Mouse (Mus musculus): ENCODE measurements at regions not wholly inside any gene's neighbourhood (a gene's known extent, or its start where the extent isn't known, plus 50 kb on each side); places are given as distances from the start of the nearest gene placed in this dataset.

- no peak overlapping the region for H3K9ac ChIP-seq
- H3K36me3 ChIP-seq: no peaks in the 10 kb centered on the region
- peaks cover 19% of the 10 kb centered on the region for H3K4me1 ChIP-seq (replicated peaks)
- WGBS: 21% methylated on average over 11 of the region's 11 CpGs
- no peak overlapping the region for H3K4me3 ChIP-seq
- ATAC-seq (ENCODE audit: low FRiP score, low read depth): peak; percentile 90; the same call in 1 of the 2 replicates
- no peaks in the 10 kb centered on the region for H3K27me3 ChIP-seq
- peak overlapping the region; percentile 66 for H3K27ac ChIP-seq (replicated peaks)
- no peak overlapping the region for H3K4me2 ChIP-seq
- H3K9me3 ChIP-seq: no peaks in the 10 kb centered on the region
Observed at GRCm38 (mm10) chr4:81764026-81764867, 321.6 kb upstream of the Mpdz start.

DNA sequence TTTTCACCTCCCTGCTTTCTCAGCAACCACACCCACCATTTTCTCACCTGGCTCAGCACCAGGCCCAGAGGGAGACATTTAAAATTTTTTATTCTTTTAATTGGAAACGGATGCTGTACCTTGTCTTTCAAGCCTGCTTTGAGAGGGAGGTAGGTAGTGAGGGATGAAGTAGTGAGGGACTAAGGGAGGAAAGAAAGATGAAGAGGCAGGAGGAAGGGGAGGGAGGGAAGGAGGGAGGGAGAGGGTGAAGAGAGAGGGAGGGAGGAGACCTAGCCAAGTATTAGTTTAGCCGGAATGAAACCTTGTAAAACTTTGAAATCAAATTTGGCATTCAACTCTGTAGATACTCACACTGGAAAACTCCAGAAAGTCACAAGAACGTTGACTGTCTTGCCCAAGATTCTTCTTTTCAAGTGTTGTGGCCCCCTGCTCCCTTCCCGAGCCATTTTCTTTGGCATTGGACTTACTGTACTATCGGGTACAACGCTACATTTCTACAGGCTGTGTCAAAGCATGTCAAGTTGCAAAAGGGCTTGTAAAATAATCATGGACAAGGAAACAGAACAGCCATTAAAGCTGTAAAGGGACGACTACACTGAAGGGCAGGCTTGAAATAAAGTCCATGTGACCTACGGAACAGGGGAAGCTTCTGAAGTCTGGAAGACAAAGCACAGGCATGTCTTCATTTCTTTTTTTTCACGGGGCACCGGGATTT is 320.9 kb upstream of the Mpdz start:
- H3K36me3 ChIP-seq: no peaks in the 10 kb centered on the region
- no peak overlapping the region for H3K9ac ChIP-seq
- no peaks in the 10 kb centered on the region for H3K27me3 ChIP-seq
- H3K27ac ChIP-seq (replicated peaks): peak overlapping the region; percentile 66
- no peak for ATAC-seq (ENCODE audit: low FRiP score, low read depth)
- H3K9me3 ChIP-seq: no peaks in the 10 kb centered on the region
- H3K4me2 ChIP-seq: no peak overlapping the region
- 29% methylated on average over 10 of the region's 10 CpGs for WGBS
- no peak overlapping the region for H3K4me3 ChIP-seq
- peaks cover 19% of the 10 kb centered on the region for H3K4me1 ChIP-seq (replicated peaks)

- H3K27ac ChIP-seq (replicated peaks): peak overlapping the region; percentile 66
- no peak overlapping the region for H3K4me3 ChIP-seq
- no peak for ATAC-seq (ENCODE audit: low FRiP score, low read depth)
- WGBS: 14% methylated on average over 11 of the region's 11 CpGs
- H3K4me2 ChIP-seq: no peak overlapping the region
- H3K36me3 ChIP-seq: no peaks in the 10 kb centered on the region
- no peaks in the 10 kb centered on the region for H3K9me3 ChIP-seq
- peaks cover 19% of the 10 kb centered on the region for H3K4me1 ChIP-seq (replicated peaks)
- H3K27me3 ChIP-seq: no peaks in the 10 kb centered on the region
- H3K9ac ChIP-seq: no peak overlapping the region
Observed at GRCm38 (mm10) chr4:81762592-81763229, 320.1 kb upstream of the Mpdz start.

DNA sequence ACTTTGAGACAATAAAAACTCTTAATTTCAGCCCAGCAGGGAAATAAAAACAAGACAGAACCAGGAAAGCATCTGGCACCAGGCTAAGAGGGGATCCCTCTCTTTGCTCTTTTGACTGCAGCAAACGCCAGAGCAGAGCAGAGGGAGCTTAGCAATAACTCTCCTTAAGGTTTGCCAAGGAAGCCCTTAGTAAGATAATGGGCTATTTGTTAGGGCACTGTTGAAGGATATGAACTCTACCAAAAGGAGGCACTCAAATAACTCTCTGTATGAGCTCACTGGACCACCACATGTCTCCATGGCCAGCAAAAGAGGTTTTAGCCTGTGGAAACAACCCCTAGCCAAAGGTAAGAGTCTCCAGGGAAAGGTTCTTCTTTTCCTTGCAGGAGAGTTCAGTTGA is 315.3 kb upstream of the Mpdz start:
- Histone ChIP-seq H3K4me1 (replicated peaks) (peaks cover 5% of the 10 kb centered on the region), H3K36me3 (no peaks in the 10 kb centered on the region), H3K27me3 (no peaks in the 10 kb centered on the region), H3K9ac (no peak overlapping the region), H3K4me3 (no peak overlapping the region), H3K4me2 (no peak overlapping the region), H3K9me3 (no peaks in the 10 kb centered on the region), H3K27ac (replicated peaks) (no peak overlapping the region)
- ATAC-seq (ENCODE audit: low FRiP score, low read depth): no peak
- WGBS: 29% methylated on average over 1 of the region's 1 CpGs

DNA sequence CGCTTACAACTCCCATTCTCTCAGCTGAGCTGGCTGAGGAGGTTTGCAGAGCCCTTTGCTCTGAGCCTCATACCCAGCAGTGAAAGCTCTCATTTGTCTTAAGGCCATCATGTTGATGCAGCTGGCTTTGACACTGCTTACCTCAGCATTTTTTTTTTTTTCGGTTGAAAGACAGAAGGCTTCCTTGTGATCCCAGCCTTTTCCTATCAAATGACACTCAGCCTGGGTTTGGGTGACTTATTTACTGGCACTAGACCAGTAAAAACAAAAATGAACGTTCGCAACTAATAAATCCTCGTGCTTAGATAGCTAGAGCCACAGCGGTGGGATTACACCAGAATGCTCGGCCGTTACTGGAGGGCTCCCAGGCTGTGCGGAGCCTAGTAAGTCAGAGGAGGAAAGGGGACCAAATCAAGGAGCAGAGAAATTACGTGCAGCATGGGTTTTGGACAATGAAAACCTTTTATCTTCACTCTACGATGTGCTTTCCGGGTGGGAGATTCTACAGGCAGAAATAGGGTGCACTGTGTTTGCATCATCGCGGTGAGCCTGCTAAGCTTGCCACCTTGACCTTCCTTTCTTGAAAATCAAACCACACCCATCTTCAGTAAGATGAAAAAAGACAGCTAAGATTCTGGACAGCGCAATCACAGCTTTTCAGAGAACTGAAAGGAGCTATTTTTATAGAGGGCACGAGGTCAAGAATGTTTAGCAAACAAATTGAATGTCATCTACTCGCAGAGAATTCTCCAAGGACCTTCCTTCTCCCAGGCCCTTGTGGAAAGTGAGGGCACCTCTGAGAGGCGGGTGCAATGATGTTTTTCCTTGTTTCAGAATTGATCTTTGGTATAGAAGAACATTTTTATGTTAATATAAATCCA is 302.3 kb upstream of the Mpdz start:
- H3K4me1 ChIP-seq (replicated peaks): peaks cover 20% of the 10 kb centered on the region
- H3K36me3 ChIP-seq: no peaks in the 10 kb centered on the region
- no peaks in the 10 kb centered on the region for H3K9me3 ChIP-seq
- H3K4me3 ChIP-seq: no peak overlapping the region
- 9% methylated on average over 18 of the region's 18 CpGs for WGBS
- no peaks in the 10 kb centered on the region for H3K27me3 ChIP-seq
- ATAC-seq (ENCODE audit: low FRiP score, low read depth): peak; percentile 85
- no peak overlapping the region for H3K9ac ChIP-seq
- peak overlapping the region; percentile 33 for H3K4me2 ChIP-seq
- peak overlapping the region; percentile 70 for H3K27ac ChIP-seq (replicated peaks)

DNA sequence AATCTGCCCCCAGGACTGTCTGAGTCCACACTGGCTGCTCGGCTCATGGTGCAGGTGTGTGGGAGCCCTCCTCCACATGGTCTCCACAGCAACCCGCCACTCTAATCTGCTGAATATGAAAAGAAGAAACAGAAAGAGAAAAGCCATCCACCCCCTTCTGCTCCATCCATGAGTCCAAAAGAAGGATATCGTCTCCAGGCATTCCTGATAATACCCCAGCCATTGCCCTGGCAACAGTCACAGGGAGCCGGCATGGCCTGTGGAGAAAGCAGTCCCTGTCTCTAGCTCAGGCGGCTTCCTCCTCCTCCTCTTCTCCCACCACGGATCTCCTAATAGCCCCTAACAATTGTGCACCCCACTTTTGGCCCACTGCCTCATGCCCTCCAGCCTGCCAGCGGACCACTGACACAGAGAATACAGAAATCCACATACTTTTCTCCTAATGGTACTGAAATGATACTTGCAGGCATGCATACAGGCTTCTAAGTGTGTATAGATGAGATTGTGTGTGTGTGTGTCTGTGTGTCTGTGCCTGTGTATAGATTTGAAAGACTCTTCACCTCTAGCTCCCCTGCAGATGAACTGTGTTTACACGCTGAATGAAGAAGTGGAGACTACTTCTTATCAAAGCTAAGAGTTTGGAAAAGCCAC is 301.5 kb upstream of the Mpdz start:
- Histone ChIP-seq H3K27ac (replicated peaks) (peak overlapping the region; percentile 70), H3K27me3 (no peaks in the 10 kb centered on the region), H3K9ac (no peak overlapping the region), H3K4me3 (no peak overlapping the region), H3K36me3 (no peaks in the 10 kb centered on the region), H3K9me3 (no peaks in the 10 kb centered on the region), H3K4me2 (peak overlapping the region; percentile 33), H3K4me1 (replicated peaks) (peaks cover 20% of the 10 kb centered on the region)
- ATAC-seq (ENCODE audit: low FRiP score, low read depth): peak; percentile 95
- WGBS: 4% methylated on average over 8 of the region's 8 CpGs

DNA sequence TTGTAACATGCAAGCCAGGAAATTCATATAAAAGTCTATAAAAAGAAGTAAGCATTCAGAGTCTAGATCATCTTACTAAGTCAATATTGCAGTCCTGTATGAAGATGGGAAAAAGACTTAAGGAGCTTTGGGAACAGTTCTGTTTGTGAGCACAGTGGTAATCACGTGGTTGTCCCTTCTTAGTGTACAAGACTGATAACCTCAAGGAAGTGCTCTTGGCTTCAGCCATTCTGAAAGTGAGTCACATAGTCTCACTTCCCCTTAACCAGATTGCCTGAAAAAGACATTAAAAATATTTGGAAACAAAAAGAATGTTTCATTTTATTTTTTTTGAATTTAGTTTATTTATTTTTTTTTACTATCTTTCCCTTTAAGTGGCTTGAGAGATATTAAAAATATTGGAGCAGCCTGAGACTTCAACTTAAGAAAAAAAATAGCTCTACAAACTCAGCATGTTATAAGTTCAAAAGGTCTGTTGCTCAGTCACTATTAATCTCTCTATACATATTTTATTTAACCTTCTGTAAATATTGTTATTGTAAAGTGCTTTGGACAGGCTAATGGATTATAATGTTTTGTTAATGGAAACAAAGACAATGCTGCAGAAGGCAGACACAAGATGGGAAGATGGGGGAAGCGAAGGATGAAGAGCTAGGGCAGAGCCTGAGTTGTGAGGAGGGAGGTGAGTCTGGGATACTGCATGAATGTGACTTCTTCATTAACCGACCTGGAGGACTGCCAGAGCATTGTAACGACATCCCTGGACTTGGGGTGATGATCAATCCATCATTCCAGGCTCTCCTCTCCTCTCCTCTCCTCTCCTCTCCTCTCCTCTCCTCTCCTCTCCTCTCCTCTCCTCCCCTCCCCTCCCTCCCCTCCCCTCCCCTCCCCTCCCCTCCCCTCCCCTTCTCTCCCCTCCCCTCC is 300.2 kb upstream of the Mpdz start:
- Histone ChIP-seq H3K4me2 (no peak overlapping the region), H3K9me3 (no peaks in the 10 kb centered on the region), H3K27ac (replicated peaks) (0 out of 2 replicates have a peak overlapping the region, but pooled peaks have one; percentile 48), H3K27me3 (no peaks in the 10 kb centered on the region), H3K9ac (no peak overlapping the region), H3K4me3 (no peak overlapping the region), H3K36me3 (no peaks in the 10 kb centered on the region), H3K4me1 (replicated peaks) (peaks cover 20% of the 10 kb centered on the region)
- WGBS: 39% methylated on average over 4 of the region's 4 CpGs
- no peak for ATAC-seq (ENCODE audit: low FRiP score, low read depth)

GRCm38 (mm10) chr4:81734391-81734790 is 291.8 kb upstream of the Mpdz start:
- H3K4me2 ChIP-seq: no peak overlapping the region
- no peaks in the 10 kb centered on the region for H3K36me3 ChIP-seq
- no peak overlapping the region for H3K4me3 ChIP-seq
- H3K9ac ChIP-seq: no peak overlapping the region
- no peak for ATAC-seq (ENCODE audit: low FRiP score, low read depth)
- no peak overlapping the region for H3K27ac ChIP-seq (replicated peaks)
- H3K4me1 ChIP-seq (replicated peaks): no peaks in the 10 kb centered on the region
- WGBS: 97% methylated on average over 2 of the region's 2 CpGs
- H3K9me3 ChIP-seq: no peaks in the 10 kb centered on the region
- H3K27me3 ChIP-seq: no peaks in the 10 kb centered on the region

DNA sequence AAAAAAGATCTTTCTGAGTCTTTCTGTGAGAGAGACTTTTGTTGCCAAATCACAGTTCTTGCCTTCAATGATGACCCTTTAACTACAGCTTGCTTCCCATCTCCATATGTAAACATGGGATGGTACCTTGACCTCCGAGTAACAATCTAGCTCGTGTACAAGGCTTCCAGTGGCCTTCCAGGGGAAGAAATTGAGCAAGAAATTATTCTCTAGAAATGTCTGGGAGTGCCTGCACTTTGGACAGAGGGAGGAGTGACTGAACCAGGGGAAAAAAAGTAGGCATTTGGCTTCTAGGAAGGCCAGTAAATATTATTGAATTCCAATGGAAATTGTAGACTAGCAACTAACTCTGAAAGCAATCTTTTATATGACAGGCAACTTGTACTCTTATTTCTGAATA is 287.8 kb upstream of the Mpdz start:
- no peak overlapping the region for H3K4me2 ChIP-seq
- 82% methylated on average over 2 of the region's 2 CpGs for WGBS
- no peaks in the 10 kb centered on the region for H3K27me3 ChIP-seq
- H3K4me3 ChIP-seq: no peak overlapping the region
- no peak for ATAC-seq (ENCODE audit: low FRiP score, low read depth)
- peaks cover 14% of the 10 kb centered on the region; the same call in 1 of the 2 replicates for H3K4me1 ChIP-seq (replicated peaks)
- no peak overlapping the region for H3K9ac ChIP-seq
- H3K36me3 ChIP-seq: no peaks in the 10 kb centered on the region
- H3K27ac ChIP-seq (replicated peaks): no peak overlapping the region
- no peaks in the 10 kb centered on the region for H3K9me3 ChIP-seq

- no peak overlapping the region for H3K4me2 ChIP-seq
- H3K9me3 ChIP-seq: no peaks in the 10 kb centered on the region; the same call in 1 of the 2 replicates
- 63% methylated on average over 3 of the region's 3 CpGs for WGBS
- no peaks in the 10 kb centered on the region for H3K36me3 ChIP-seq
- no peak overlapping the region for H3K4me3 ChIP-seq
- H3K27ac ChIP-seq (replicated peaks): peak overlapping the region; percentile 51
- H3K4me1 ChIP-seq (replicated peaks): peaks cover 14% of the 10 kb centered on the region; the same call in 1 of the 2 replicates
- H3K9ac ChIP-seq: no peak overlapping the region
- H3K27me3 ChIP-seq: no peaks in the 10 kb centered on the region
- no peak for ATAC-seq (ENCODE audit: low FRiP score, low read depth)
Observed at GRCm38 (mm10) chr4:81728961-81729360, 286.3 kb upstream of the Mpdz start.
